Mouse (Mus musculus): ENCODE measurements around the gene D430042O09Rik. TPM values are rescaled to one million over a fixed set of nuclear protein-coding genes. Genes with fewer than 3 reads are reported as not detected.
A peak's percentile ranks its signal among the peaks of the same experiment; 100 is the strongest.

D430042O09Rik gene
- polyA plus RNA-seq (2014; fragmentation: Nextera tagmentation; extraction: Ambion mirVana) = 8.7 and 9.4 TPM in 2 replicates

- ATAC-seq (replicated peaks; ENCODE audit: insufficient number of reproducible peaks, low FRiP score, low TSS enrichment) = peak; percentile 98
- under 1% methylated on average over 45 of the region's 45 CpGs for WGBS (ENCODE audit: insufficient replicate concordance)
- peak within 1 kb of the TSS; percentile 96 for H3K27ac ChIP-seq (ENCODE audit: low read depth, low read length)
- H3K36me3 ChIP-seq (ENCODE audit: control insufficient read depth, insufficient read depth, low read length) = peaks cover 13% of the 10 kb centered on the region
- H3K27me3 ChIP-seq (ENCODE audit: control insufficient read depth, insufficient read depth, low read length) = no peaks in the 10 kb centered on the region
- peaks cover 26% of the 10 kb centered on the region for H3K4me1 ChIP-seq (ENCODE audit: control insufficient read depth, insufficient read depth, low read length)
- no peaks in the 10 kb centered on the region for H3K9me3 ChIP-seq (replicated peaks; ENCODE audit: control insufficient read depth, low read length)
- H3K4me3 ChIP-seq (ENCODE audit: low read depth, low read length) = peak within 1 kb of the TSS; percentile 84
- peak within 1 kb of the TSS; percentile 96 for H3K9ac ChIP-seq (ENCODE audit: low read depth, low read length)
- peak within 1 kb of the TSS; percentile 87 for H3K4me2 ChIP-seq
Observed at GRCm38 (mm10) chr7:125707593-125708022, at the start of gene D430042O09Rik, which contains the start of gene Gtf3c1. D430042O09Rik (plus strand) TSS chr7:125707888. Gtf3c1 (minus strand) TSS chr7:125707780.

- H3K36me3 ChIP-seq (ENCODE audit: control insufficient read depth, insufficient read depth, low read length) = peaks cover 61% of the 10 kb centered on the region
- no peaks in the 10 kb centered on the region for H3K4me1 ChIP-seq (ENCODE audit: control insufficient read depth, insufficient read depth, low read length)
- 75% methylated on average over 3 of the region's 3 CpGs for WGBS (ENCODE audit: insufficient replicate concordance)
- H3K4me2 ChIP-seq = no peak overlapping the region
- no peak overlapping the region for H3K9ac ChIP-seq (ENCODE audit: low read depth, low read length)
- no peaks in the 10 kb centered on the region for H3K9me3 ChIP-seq (replicated peaks; ENCODE audit: control insufficient read depth, low read length)
- no peak overlapping the region for H3K4me3 ChIP-seq (ENCODE audit: low read depth, low read length)
- no peak overlapping the region for H3K27ac ChIP-seq (ENCODE audit: low read depth, low read length)
- no peaks in the 10 kb centered on the region for H3K27me3 ChIP-seq (ENCODE audit: control insufficient read depth, insufficient read depth, low read length)
- no peak for ATAC-seq (replicated peaks; ENCODE audit: insufficient number of reproducible peaks, low FRiP score, low TSS enrichment)
Observed at GRCm38 (mm10) chr7:125663654-125664053, 44.0 kb upstream of the D430042O09Rik start.

- Histone ChIP-seq H3K27ac (ENCODE audit: low read depth, low read length) (no peak overlapping the region), H3K27me3 (ENCODE audit: control insufficient read depth, insufficient read depth, low read length) (no peaks in the 10 kb centered on the region), H3K9ac (ENCODE audit: low read depth, low read length) (no peak overlapping the region), H3K4me3 (ENCODE audit: low read depth, low read length) (no peak overlapping the region), H3K4me1 (ENCODE audit: control insufficient read depth, insufficient read depth, low read length) (no peaks in the 10 kb centered on the region), H3K4me2 (no peak overlapping the region), H3K36me3 (ENCODE audit: control insufficient read depth, insufficient read depth, low read length) (peaks cover 83% of the 10 kb centered on the region), H3K9me3 (replicated peaks; ENCODE audit: control insufficient read depth, low read length) (no peaks in the 10 kb centered on the region)
- ATAC-seq (replicated peaks; ENCODE audit: insufficient number of reproducible peaks, low FRiP score, low TSS enrichment) = no peak
- WGBS (ENCODE audit: insufficient replicate concordance) = 74% methylated on average over 6 of the region's 6 CpGs
Observed at GRCm38 (mm10) chr7:125670865-125671264, 36.8 kb upstream of the D430042O09Rik start.

- WGBS (ENCODE audit: insufficient replicate concordance) = 76% methylated on average over 8 of the region's 8 CpGs
- no peak for ATAC-seq (replicated peaks; ENCODE audit: insufficient number of reproducible peaks, low FRiP score, low TSS enrichment)
- no peaks in the 10 kb centered on the region for H3K9me3 ChIP-seq (replicated peaks; ENCODE audit: control insufficient read depth, low read length)
- H3K36me3 ChIP-seq (ENCODE audit: control insufficient read depth, insufficient read depth, low read length) = peaks cover 85% of the 10 kb centered on the region
- no peak overlapping the region for H3K9ac ChIP-seq (ENCODE audit: low read depth, low read length)
- no peak overlapping the region for H3K4me2 ChIP-seq
- no peaks in the 10 kb centered on the region for H3K4me1 ChIP-seq (ENCODE audit: control insufficient read depth, insufficient read depth, low read length)
- no peak overlapping the region for H3K27ac ChIP-seq (ENCODE audit: low read depth, low read length)
- no peak overlapping the region for H3K4me3 ChIP-seq (ENCODE audit: low read depth, low read length)
- no peaks in the 10 kb centered on the region for H3K27me3 ChIP-seq (ENCODE audit: control insufficient read depth, insufficient read depth, low read length)
Observed at GRCm38 (mm10) chr7:125671396-125671795, 36.3 kb upstream of the D430042O09Rik start.

- WGBS (ENCODE audit: insufficient replicate concordance) = 81% methylated on average over 2 of the region's 2 CpGs
- H3K36me3 ChIP-seq (ENCODE audit: control insufficient read depth, insufficient read depth, low read length) = peaks cover 80% of the 10 kb centered on the region
Observed at GRCm38 (mm10) chr7:125674916-125675315, 32.8 kb upstream of the D430042O09Rik start.

GRCm38 (mm10) chr7:125678756-125679155, 28.9 kb upstream of the D430042O09Rik start:
- Histone ChIP-seq H3K27ac (ENCODE audit: low read depth, low read length) (no peak overlapping the region), H3K4me2 (no peak overlapping the region), H3K4me3 (ENCODE audit: low read depth, low read length) (no peak overlapping the region), H3K4me1 (ENCODE audit: control insufficient read depth, insufficient read depth, low read length) (no peaks in the 10 kb centered on the region), H3K9me3 (replicated peaks; ENCODE audit: control insufficient read depth, low read length) (no peaks in the 10 kb centered on the region), H3K36me3 (ENCODE audit: control insufficient read depth, insufficient read depth, low read length) (peaks cover 68% of the 10 kb centered on the region), H3K9ac (ENCODE audit: low read depth, low read length) (no peak overlapping the region), H3K27me3 (ENCODE audit: control insufficient read depth, insufficient read depth, low read length) (no peaks in the 10 kb centered on the region)
- ATAC-seq (replicated peaks; ENCODE audit: insufficient number of reproducible peaks, low FRiP score, low TSS enrichment) = no peak
- WGBS (ENCODE audit: insufficient replicate concordance) = 85% methylated on average over 8 of the region's 8 CpGs

More at GRCm38 (mm10) chr7:125674916-125675315, 32.8 kb upstream of the D430042O09Rik start:
- H3K9ac ChIP-seq (ENCODE audit: low read depth, low read length) = no peak overlapping the region
- no peak overlapping the region for H3K4me3 ChIP-seq (ENCODE audit: low read depth, low read length)
- H3K9me3 ChIP-seq (replicated peaks; ENCODE audit: control insufficient read depth, low read length) = no peaks in the 10 kb centered on the region
- H3K27ac ChIP-seq (ENCODE audit: low read depth, low read length) = no peak overlapping the region
- H3K4me2 ChIP-seq = no peak overlapping the region
- no peak for ATAC-seq (replicated peaks; ENCODE audit: insufficient number of reproducible peaks, low FRiP score, low TSS enrichment)
- no peaks in the 10 kb centered on the region for H3K27me3 ChIP-seq (ENCODE audit: control insufficient read depth, insufficient read depth, low read length)
- H3K4me1 ChIP-seq (ENCODE audit: control insufficient read depth, insufficient read depth, low read length) = no peaks in the 10 kb centered on the region

- no peak for ATAC-seq (replicated peaks; ENCODE audit: insufficient number of reproducible peaks, low FRiP score, low TSS enrichment)
- WGBS (ENCODE audit: insufficient replicate concordance) = 90% methylated on average over 9 of the region's 9 CpGs
- Histone ChIP-seq H3K4me2 (no peak overlapping the region), H3K27ac (ENCODE audit: low read depth, low read length) (no peak overlapping the region), H3K4me1 (ENCODE audit: control insufficient read depth, insufficient read depth, low read length) (no peaks in the 10 kb centered on the region), H3K36me3 (ENCODE audit: control insufficient read depth, insufficient read depth, low read length) (peaks cover 58% of the 10 kb centered on the region), H3K4me3 (ENCODE audit: low read depth, low read length) (no peak overlapping the region), H3K27me3 (ENCODE audit: control insufficient read depth, insufficient read depth, low read length) (no peaks in the 10 kb centered on the region), H3K9me3 (replicated peaks; ENCODE audit: control insufficient read depth, low read length) (no peaks in the 10 kb centered on the region), H3K9ac (ENCODE audit: low read depth, low read length) (no peak overlapping the region)
Observed at GRCm38 (mm10) chr7:125679936-125680335, 27.8 kb upstream of the D430042O09Rik start.

GRCm38 (mm10) chr7:125690516-125690915, 17.2 kb upstream of the D430042O09Rik start:
- Histone ChIP-seq H3K4me3 (ENCODE audit: low read depth, low read length) (no peak overlapping the region), H3K4me2 (no peak overlapping the region), H3K27ac (ENCODE audit: low read depth, low read length) (no peak overlapping the region), H3K9ac (ENCODE audit: low read depth, low read length) (no peak overlapping the region), H3K9me3 (replicated peaks; ENCODE audit: control insufficient read depth, low read length) (no peaks in the 10 kb centered on the region), H3K36me3 (ENCODE audit: control insufficient read depth, insufficient read depth, low read length) (peaks cover 59% of the 10 kb centered on the region), H3K4me1 (ENCODE audit: control insufficient read depth, insufficient read depth, low read length) (no peaks in the 10 kb centered on the region), H3K27me3 (ENCODE audit: control insufficient read depth, insufficient read depth, low read length) (no peaks in the 10 kb centered on the region)
- no peak for ATAC-seq (replicated peaks; ENCODE audit: insufficient number of reproducible peaks, low FRiP score, low TSS enrichment)
- WGBS (ENCODE audit: insufficient replicate concordance) = 77% methylated on average over 4 of the region's 4 CpGs

GRCm38 (mm10) chr7:125694056-125694455, 13.6 kb upstream of the D430042O09Rik start:
- WGBS (ENCODE audit: insufficient replicate concordance) = 88% methylated on average over 5 of the region's 5 CpGs
- Histone ChIP-seq H3K27ac (ENCODE audit: low read depth, low read length) (no peak overlapping the region), H3K27me3 (ENCODE audit: control insufficient read depth, insufficient read depth, low read length) (no peaks in the 10 kb centered on the region), H3K4me3 (ENCODE audit: low read depth, low read length) (no peak overlapping the region), H3K9me3 (replicated peaks; ENCODE audit: control insufficient read depth, low read length) (peaks cover 3% of the 10 kb centered on the region), H3K4me1 (ENCODE audit: control insufficient read depth, insufficient read depth, low read length) (no peaks in the 10 kb centered on the region), H3K9ac (ENCODE audit: low read depth, low read length) (no peak overlapping the region), H3K4me2 (no peak overlapping the region), H3K36me3 (ENCODE audit: control insufficient read depth, insufficient read depth, low read length) (peaks cover 81% of the 10 kb centered on the region)
- ATAC-seq (replicated peaks; ENCODE audit: insufficient number of reproducible peaks, low FRiP score, low TSS enrichment) = no peak

All from heart, embryonic 11.5 days (tissue).